Mouse (Mus musculus): ENCODE measurements around the gene Kyat3. TPM values are rescaled to one million over a fixed set of nuclear protein-coding genes. Genes with fewer than 3 reads are reported as not detected.

Gene Kyat3
- polyA plus RNA-seq, 1 experiment from 2014 or later = 6.2 TPM

Other genes starting within 250 kb of the Kyat3 start
- gene Gbp5, start 207.1 kb upstream of the Kyat3 start, polyA plus RNA-seq (2014; fragmentation: Nextera tagmentation; extraction: Ambion mirVana) = not detected in 2 replicates
- gene Gbp7, start 170.7 kb upstream of the Kyat3 start, polyA plus RNA-seq (2014; fragmentation: Nextera tagmentation; extraction: Ambion mirVana) = 1.5 TPM in 2 replicates
- 1.0 and 1.5 TPM in 2 replicates for gene Gbp3, start 141.0 kb upstream of the Kyat3 start, polyA plus RNA-seq (2014; fragmentation: Nextera tagmentation; extraction: Ambion mirVana)
- not detected in 2 replicates for gene Gbp2b, start 106.2 kb upstream of the Kyat3 start, polyA plus RNA-seq (2014; fragmentation: Nextera tagmentation; extraction: Ambion mirVana)
- 0.33 and 0.63 TPM in 2 replicates for gene Gbp2, start 80.4 kb upstream of the Kyat3 start, polyA plus RNA-seq (2014; fragmentation: Nextera tagmentation; extraction: Ambion mirVana)
- 99.8 and 112 TPM in 2 replicates for gene Gtf2b, start 64.0 kb downstream of the Kyat3 start, polyA plus RNA-seq (2014; fragmentation: Nextera tagmentation; extraction: Ambion mirVana)
- gene Pkn2, start 181.0 kb downstream of the Kyat3 start, polyA plus RNA-seq (2014; fragmentation: Nextera tagmentation; extraction: Ambion mirVana) = 26.4 and 27.2 TPM in 2 replicates

Data from forebrain, embryonic 14.5 days (tissue).